Mouse (Mus musculus) cerebellum, adult 11 months (tissue): Measurements from ENCODE around the gene Ilk.
"Not testable (repeated sequence)": the region's sequence is repeated elsewhere in the genome, so short reads cannot be mapped to it uniquely, and the experiment has no call there.

ENCODE experiments used
- DNase-seq: peaks from one replicate; pipeline ENCODE4 v3.0.0; 2022

Gene Ilk

DNA sequence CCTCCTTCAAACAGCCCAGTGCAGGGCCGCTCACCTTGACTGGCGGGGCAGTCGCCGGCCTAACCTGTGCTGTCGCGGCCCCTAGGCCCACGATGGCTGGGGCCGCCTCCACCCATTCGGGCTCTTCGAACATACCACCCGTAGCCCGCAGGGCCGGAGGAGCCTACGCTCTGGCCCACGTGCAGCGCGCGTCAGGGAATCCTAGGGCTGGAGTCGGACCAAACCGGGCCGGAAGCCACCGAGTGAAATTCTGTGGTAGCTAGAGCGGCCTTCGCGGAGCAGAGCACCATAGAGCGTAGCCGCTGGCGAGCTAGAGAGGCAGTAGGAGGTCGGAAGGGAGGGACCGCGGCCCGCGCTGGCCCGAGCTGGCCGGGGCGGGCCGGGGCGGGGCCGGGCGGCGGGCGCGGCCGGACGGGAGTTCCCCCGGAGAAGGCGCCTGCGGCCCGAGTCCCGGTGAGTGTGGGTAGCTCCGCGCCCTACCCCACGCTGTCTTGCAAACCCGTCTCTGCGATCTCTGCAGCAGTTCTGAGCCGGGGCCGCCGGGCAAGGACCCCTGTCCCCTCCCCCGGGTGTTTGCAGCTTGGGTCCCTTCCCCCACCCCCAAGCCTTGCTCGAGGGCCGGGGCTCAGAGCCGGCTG lies at the start of gene Ilk:
Gene Ilk (plus strand): TSS at position 329 of the 638 bp plus-strand sequence.
- peak; percentile 91 for DNase-seq

DNA sequence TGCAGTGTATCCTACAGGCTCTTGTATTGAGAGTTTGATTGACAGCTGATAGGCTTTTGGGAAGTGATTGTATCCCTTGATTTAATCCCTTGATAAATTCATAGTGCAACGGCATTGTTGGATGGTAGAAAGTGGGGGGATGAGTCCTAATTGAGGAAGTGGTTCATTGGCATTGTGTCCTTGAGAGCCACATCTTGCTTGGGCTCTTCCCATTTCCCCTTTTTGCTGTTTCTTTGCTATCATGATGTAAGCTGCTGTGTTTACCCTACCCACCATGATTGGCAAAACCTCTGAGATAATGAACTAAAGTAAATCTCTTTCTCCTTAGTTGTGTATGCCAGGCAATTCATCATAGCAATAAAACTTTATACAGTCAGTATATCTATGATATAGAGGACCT lies 45.5 kb upstream of the Ilk start:
- DNase-seq, result no peak

DNA sequence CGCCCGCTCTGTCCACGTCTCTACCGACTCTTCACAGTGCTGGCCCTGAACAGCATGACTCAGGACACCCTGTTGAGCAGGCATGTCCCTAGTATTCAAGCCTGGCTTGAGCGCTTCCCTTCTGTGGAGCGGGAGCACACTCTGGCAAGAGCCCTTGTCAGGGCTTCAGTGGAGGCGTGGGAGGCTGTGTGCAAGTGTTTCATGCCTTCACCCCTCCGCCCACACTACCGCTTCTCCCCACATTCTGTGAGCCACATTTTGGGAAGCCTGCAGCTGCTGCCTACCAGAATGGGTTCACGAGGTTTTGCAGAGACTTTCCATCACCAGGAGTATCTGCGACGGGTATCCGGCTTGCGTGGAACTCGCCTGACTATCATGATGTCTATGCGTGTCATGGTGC lies 33.2 kb upstream of the Ilk start:
- DNase-seq, result no peak

DNA sequence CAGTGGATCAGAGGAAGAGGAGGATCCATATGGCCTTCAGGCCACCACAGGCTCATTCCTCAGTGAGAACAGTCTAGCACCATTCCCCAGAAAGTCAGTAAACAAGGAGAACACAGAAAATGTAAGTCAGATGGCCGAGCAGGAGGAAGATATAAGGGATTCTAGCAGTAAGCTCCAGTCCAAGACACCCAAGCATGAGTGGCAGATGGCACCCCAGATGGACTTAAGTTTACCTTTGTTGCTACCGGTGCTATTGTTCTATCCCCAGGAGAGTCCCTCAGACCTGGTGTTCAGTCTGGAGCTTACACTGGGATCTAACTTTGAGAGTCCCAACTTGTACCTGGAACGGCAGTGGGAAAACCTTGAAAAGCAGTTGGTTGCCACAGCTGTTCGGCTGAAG lies 32.6 kb upstream of the Ilk start:
- DNase-seq, result peak; percentile 28

DNA sequence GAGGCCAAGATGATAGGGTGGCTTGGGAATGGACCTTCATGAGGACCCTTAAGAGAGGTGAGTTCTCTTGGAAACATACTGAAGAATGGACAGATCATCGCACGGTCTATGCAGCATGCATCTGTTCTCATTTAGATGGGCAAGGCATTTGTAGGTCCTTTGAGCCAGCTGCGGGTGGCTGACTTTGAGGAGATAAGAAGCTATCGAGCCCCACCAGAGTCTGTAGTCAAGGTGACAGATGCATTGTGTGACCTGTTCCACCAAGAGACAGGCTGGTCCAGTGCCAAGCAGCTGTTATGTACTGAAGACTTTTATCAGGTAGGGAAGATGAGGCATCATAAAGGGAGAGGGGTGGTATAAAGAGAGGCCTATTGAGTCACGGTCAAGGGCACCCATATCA lies 27.7 kb upstream of the Ilk start:
- DNase-seq, result no peak

DNA sequence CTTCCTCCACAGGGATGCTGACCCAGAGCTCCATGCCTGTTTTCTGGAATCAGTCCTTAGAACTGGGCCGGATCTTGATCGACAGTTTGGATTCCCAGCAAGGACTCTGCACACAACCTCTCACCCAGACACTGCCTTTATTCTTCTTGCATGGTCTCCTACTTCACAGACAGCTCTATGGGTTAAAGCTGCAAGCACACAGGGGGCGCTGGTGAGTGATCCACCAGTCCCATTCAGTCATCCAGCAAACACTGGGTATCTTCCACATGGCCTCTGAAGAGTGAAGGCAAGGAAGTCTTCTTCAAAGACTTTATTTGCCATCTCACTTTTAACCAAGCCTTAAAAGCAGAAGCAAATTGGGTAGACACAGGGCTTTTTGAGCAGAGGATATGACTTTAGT lies 21.0 kb upstream of the Ilk start:
- no peak for DNase-seq

DNA sequence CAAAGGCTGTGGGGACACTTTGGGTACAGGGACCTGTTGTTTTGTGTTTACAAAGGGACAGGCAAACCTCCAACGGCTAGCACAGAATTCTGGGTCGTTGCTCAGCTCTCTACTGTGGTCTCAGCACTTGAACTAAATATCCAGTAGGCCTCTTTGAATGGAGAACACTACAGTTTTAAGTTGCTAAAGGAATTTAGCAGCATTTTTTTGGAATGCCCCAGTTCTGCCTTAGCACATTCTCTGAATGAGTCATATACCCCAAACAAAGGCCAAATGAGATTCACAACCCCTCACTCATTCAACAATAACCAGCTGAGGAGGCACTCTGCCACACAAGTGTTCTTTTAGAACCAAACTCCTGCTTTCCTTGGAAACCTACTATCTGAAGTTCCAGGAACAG lies 14.5 kb upstream of the Ilk start:
- no peak for DNase-seq

DNA sequence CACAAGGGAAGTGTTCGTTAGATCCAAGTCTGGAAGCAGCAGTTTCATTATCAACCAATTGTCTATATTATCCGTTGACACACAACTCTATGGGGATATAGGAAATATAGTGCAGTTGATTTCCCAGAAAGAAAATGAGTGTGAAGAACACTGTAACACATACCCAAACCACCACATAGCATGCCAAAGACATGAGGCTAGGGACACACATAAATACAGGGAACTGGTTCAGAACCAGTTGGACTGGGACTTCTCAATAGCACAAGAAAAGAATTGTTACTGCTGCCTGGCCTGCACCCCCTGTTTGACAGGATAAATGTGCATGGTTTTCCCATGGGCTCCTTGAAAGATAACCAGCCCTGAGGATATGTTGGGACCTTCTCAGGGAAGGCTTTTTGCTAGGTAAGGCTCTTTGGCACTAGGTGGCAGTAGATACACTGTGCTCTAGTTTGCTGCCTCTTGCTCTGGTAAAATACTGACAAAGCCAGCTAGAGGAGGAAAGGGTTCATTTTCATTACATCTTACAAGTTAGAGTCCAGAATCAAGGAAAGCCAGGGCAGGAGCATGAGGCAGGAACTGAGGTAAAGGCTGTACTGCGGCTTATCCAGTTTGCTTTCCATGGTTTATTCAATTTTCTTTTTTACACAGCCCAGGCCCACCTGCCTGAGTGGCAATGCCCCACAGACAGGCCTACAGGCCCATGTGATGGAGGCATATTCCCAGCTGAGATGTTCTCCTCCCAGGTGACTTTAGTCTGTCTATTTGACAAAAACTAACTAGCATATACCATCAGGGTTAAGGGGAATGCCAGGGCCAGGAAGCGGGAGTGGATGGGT lies 10.0 kb upstream of the Ilk start:
- DNase-seq, result peak; percentile 54

DNA sequence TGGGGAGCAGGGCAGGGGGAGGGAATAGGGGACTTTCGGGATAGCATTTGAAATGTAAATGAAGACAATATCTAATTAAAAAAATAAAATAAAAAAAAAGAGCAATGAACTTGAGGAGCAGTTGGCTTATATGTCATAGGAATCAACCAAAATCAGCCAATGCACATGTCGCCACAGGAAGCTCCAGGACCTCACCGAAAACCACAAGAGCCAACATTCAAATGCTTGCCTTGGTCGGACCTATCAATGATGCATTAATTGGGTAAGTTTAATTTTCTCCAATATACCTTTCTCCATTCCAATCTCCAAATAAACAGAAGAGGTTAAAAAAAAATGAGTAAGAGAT lies 9.4 kb upstream of the Ilk start:
- DNase-seq, result no peak

DNA sequence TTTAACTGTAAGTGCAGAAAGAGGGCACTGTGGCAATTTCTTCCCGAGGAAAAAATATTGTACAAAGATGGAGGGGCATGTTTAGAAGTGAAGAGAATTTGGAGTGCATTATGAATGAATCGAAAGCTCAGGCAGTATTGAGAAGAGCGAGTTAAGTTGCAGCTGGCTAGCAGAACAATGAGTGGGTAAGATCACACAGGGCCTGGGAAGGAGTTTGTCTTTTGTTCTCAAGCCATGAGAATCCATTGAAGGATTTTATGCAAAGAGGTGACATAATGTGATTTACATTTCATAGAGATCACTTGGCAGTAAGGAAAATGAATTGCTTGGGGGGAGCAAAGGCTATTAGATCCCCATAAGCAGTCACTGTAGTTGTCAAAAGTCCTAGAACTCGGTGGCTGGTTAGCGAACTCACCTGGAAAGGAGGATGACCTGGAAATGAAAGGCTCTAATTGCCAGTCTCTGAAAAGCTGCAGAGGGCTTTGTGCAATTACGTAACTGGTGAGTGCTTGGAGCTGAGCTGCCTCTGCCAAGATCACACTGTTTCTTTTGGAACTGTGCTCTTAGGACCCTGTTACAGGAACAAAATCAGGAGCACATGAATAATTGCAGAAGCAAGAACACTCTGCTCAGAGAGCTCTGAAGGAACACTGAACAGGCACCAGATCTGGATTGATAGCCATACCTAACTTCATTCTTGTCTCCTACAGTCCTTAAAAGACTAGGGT lies 7.5 kb upstream of the Ilk start:
- DNase-seq, result no peak

DNA sequence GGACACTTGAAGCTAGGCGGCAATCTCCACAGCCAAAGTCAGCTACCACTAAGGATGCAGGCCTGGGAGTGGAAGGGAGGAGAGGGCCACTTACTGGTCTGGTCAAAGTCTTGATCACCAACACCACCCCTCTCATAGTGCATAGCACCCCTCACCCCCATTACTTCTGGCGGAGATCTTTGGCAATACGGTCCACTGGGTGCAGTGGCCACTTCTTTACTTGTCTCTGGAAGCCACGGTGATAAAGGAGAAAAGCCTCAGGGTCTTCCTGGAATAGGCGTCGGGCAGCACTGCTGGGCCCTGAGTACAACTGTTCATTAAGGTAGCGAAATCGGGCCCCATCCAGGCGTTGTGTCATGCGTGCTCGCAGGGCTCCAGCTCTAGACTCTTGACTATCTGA lies 2.6 kb upstream of the Ilk start:
- no peak for DNase-seq

DNA sequence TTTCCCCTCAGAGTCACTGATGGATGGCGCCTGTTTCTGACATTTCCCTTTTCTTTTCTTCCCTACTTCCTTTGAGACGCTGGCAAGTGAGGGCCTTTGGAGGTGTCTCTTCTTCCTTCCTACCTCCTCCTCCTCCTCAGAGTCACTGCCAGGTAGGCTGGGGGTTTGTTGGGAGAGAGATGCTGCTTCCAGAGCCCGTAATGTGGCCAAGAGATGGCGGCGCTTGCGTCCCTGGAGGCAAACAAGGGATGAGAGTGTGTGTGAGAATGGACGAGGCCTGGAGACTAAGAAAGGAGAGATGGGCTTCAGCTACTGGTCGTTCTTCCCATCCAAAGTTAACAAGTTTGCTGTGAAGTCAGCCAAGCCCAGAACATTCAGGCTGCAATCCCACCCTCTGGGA lies 1.6 kb upstream of the Ilk start:
- no peak for DNase-seq

DNA sequence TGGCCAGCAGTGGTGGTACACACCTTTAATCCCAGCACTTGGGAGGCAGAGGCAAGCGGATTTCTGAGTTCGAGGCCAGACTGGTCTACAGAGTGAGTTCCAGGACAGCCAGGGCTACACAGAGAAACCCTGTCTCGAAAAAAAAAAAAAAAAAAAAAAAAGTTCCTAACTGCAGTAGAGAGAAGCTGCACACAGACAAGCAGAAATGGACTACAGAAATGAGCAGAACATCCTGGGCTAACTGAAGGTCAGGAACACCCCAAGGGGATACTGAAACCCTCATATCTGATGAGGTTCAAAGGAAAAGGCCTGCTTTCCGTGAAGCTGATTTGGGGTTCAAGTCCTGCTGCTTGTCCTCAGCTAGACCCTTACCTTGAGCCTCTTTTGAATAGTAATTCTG lies 928 bp upstream of the Ilk start:
- DNase-seq, result not testable (repeated sequence)

DNA sequence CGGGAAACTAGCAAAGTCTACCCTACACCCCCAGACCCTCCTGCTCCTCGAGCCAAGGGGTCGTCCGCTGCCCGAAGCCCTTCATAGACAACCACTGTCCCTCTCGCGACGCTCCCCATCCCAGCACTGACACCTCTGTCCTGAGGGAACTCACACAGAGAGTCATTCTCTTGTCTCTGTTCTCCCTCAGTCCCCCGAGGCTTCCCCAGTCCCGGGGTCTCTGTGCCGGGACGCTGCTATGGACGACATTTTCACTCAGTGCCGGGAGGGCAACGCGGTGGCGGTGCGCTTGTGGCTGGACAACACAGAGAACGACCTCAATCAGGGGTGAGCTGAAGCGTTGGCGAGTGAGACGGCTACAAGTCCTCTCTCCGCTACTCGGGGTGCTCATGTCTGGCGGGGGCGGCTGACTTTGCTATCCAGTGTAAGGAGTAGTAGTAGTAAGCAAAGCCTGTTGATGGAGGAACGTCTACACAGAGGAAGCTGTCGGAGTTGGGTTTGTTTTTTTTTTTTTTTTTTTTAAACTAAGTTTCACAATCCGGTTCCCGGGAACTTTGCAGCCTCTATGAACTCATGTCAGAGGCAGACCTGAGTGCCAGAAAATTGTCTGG lies 624 bp downstream of the Ilk start, which contains the start of gene Rrp8:
Gene Rrp8 (minus strand): TSS at position 475 of the 611 bp plus-strand sequence.
- DNase-seq, result peak; percentile 42

DNA sequence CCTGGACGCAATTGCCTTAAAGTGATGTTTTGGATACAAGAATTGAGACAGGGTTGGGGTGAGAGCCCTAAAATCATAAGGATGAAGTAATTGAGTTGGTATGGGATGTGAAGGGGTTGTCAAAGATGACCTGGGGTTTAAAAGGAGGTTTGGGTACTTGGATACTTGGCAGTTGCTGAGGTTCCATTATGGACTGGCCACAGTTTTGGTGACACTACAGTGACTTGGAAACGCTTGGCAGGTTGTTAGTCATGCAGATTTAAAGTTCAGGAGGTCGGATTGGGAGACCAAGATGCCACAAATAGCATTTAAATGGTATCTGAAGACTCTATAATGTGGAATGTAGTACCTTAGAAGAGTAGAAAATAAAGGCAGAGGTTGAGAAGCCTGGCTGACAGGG lies 1.3 kb downstream of the Ilk start:
- DNase-seq, result no peak

DNA sequence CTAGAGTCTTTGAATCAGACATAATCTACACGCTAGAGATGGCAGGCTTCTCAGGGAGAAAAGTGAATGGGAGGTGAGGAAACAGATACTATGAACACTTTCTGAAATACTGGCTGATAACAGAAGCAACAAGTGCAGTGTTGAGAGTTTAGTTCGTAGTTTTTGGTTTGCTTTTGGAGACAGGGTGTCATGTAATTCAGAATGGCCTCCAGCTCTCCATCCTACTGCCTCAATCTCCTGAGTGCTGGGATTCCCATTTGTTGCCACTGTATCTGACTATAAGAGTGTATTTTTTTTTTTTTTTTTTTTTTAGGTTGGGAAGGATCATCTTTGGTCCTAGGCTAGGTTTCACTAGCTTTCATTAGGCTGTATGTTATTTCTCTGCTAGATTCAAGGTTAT lies 1.9 kb downstream of the Ilk start:
- DNase-seq, result no peak

DNA sequence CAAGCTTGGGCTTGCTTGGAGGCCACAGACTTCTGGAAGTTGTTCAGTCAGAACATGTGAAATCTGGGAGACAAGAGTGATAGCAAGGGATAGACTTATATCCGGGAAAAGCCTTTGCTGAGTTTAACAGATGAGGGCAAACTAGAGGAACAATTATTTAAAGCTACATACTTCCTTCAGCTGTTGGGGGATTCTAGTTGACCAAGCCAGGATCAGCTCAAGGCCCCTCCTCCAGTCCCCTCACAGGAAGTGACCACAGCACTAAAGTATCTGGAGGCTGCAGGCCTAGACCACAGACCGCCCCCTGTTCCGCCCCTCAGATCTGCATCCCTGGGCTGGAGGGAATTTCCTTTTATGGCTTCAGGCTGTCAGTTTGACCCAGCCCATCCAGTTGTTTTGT lies 2.6 kb downstream of the Ilk start:
- no peak for DNase-seq

DNA sequence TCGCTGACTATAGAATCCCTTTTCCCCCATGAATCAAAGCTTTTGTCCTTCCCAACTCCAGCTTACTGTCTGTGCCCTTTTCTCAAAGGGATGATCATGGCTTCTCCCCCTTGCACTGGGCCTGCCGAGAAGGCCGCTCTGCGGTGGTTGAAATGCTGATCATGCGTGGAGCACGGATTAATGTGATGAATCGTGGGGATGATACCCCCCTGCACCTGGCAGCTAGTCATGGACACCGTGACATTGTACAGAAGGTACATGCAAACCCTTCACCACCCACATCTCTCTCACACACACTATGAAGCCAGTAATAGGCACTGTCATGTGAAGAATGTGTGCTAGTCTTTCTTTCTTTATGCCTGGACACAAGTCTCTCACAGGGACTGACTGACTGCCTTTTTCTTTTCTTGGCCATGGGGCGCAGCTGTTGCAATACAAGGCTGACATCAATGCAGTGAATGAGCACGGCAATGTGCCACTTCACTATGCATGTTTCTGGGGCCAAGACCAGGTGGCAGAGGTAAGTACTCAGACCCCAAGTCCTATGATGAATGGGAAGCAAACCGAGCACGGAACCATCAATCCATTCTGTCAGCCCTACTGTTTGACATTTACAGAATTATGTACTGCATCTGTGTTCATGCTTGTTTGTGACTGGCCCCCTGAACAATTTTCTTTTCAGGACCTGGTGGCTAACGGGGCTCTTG lies 3.9 kb downstream of the Ilk start:
- no peak for DNase-seq

DNA sequence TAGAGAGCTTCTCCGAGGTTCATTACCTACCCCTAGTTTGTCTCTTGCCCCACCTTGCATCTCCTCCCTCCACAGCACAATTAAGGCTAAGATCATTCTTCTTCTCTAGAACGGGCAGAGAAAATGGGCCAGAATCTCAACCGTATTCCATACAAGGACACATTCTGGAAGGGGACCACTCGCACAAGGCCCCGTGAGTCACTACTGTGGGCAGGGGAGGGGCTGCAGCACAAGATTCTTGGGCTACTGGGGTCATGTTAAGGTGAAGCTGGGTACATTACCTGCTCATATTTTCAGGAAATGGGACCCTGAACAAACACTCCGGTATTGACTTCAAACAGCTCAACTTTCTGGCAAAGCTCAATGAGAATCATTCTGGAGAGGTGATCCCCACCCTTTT lies 4.5 kb downstream of the Ilk start:
- DNase-seq, result no peak

DNA sequence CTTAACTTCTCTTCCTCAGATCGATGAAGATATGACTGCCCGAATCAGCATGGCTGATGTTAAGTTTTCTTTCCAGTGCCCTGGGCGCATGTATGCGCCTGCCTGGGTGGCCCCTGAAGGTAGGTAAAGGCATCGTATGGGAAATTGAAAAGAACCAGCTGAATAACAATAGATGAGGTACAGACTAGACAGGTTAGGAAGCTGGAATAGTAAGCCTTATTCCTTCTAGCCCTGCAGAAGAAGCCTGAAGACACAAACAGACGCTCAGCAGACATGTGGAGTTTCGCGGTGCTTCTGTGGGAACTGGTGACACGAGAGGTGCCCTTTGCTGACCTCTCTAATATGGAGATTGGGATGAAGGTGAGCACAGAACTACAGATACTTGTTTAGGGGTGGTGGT lies 5.6 kb downstream of the Ilk start:
- no peak for DNase-seq

DNA sequence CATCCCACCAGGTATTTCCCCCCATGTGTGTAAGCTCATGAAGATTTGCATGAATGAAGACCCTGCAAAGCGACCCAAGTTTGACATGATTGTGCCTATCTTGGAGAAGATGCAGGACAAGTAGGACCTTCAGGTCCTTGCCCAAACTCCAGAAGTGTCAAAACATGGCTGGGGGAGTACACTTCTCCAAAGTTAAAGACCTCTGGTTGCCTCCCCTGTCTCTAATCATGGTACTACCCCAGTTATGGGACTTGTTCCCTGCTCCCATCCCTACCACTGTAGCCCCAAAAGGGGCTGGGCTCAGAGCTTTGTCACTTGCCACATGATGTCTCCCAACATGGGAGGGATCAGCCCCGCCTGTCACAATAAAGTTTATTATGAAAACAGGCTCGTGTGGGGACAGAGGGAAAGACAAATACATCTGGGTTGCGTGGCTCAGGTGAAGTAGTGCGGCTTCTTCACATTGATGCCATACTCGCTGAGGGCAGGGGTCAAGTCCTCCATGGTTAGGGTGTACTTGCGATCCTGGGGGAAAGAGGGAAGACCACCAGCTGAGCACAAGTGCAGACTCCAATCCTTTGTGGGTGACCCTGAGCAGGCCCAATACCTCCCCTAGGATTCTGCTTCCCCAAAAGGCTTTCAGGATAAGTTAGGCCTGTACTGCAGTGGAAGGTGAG lies 6.3 kb downstream of the Ilk start:
- not testable (repeated sequence) for DNase-seq

DNA sequence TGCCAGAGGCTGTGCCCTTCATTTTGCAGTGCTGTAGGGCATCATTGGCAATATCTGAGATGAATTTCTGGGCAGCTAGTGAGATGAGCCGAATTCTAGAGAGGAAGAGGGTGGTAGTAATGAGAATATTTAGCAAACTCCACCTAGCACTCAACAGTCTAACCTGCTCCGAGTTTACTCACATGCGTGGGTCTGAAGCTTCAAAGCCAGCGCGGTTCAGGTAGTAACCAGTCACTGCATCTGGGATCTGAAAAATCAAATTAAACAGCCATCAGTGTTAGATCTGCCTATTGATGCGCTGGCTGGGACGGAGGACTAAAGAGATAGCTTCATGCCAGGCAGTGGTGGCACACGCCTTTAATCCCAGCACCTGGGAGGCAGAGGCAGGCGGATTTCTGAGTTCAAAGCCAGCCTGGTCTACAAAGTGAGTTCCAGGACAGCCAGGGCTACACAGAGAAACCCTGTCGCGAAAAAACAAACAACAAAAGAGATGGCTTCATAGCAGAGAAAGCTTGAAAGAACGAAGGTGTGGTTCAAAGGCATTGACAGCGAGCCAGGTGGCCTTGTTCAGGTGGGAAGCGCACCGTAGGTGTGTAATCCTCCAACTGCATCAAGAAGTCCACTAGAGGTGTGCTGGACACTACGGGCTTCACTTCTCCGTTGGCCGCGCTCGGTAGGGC lies 7.0 kb downstream of the Ilk start:
- DNase-seq, result not testable (repeated sequence)
